Mouse (Mus musculus): ENCODE data around the gene Lrch1.

Gene Lrch1

GRCm38 (mm10) chr14:74723541-74723940 lies 224.1 kb downstream of the Lrch1 start:
- no peak for DNase-seq (ENCODE audit: low spot score)

- no peak for DNase-seq (ENCODE audit: low spot score)
These were observed 238.6 kb downstream of the Lrch1 start for GRCm38 (mm10) chr14:74709054-74709453.

Measured in ovary, adult 18-20 months (tissue).